Mouse (Mus musculus): ENCODE results near the gene Ech1. TPM values are rescaled to one million over a fixed set of nuclear protein-coding genes. Genes with fewer than 3 reads are reported as not detected.

Gene Ech1
- polyA plus RNA-seq, 1 experiment from 2014 or later = 426 TPM

DNA sequence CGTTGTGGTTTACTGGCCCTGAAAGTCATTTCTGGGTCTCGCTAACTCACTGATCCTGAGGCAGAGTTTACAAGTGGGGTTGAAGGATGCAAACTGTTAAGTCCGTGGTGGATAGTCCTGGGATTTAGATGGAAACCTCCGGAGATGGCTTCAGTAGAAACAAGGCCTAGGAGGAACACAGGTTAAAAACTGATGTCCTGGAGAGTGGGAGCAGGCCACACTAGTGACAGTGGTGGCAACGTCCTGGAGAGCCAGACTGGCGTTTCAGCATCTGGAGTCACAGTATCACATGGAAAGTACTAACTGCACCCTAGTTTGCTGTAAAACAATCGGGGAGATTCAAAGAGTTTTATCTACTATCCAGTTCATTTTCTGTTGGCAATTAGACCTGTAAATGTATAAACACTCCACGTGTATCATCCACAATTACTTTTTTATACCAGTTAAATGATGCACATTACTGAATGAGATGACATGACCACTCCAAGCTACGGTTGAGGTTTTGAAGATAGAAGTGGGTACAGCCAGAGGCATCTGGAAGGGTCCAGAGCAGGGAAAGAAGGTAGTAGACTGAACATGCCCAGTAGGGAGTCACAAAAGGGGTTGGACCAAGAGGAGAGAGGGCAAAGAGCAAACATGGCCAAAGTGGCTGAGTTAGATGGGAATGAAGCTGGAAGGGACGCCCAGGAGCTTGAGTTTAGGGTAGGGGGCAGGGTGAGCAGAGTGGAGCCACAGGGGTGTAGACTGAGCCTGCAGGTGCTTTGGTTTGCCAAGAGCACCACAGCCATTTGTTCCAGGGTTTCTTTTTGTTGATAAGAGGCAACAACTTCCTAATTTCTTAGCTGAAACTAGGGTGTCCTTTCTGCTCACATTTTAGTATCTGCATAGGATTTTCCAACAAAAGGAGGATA, 1.8 kb upstream of the Ech1 start:
- Histone ChIP-seq H3K9me3 (ENCODE audit: control insufficient read depth, low read length) (no peaks in the 10 kb centered on the region), H3K4me3 (ENCODE audit: low read depth, low read length) (no peak overlapping the region), H3K4me1 (replicated peaks; ENCODE audit: control insufficient read depth, insufficient read depth) (no peaks in the 10 kb centered on the region), H3K36me3 (ENCODE audit: control insufficient read depth, insufficient read depth, low read length) (peaks cover 34% of the 10 kb centered on the region), H3K9ac (ENCODE audit: low read length) (no peak overlapping the region), H3K27me3 (ENCODE audit: control insufficient read depth, insufficient read depth, low read length) (no peaks in the 10 kb centered on the region), H3K4me2 (replicated peaks; ENCODE audit: low read depth) (no peak overlapping the region), H3K27ac (replicated peaks) (peak overlapping the region; percentile 96)
- DNase-seq (ENCODE audit: low spot score) (peak; percentile 25), ATAC-seq (ENCODE audit: low FRiP score, low TSS enrichment) (no peak)
- 48% methylated on average over 10 of the region's 10 CpGs for WGBS
- no peak for TF ChIP-seq EP300 (optimal IDR thresholded peaks at IDR 0.05)
- TF ChIP-seq CTCF (IDR thresholded peaks at IDR 0.05; ENCODE audit: low read depth) = no peak

DNA sequence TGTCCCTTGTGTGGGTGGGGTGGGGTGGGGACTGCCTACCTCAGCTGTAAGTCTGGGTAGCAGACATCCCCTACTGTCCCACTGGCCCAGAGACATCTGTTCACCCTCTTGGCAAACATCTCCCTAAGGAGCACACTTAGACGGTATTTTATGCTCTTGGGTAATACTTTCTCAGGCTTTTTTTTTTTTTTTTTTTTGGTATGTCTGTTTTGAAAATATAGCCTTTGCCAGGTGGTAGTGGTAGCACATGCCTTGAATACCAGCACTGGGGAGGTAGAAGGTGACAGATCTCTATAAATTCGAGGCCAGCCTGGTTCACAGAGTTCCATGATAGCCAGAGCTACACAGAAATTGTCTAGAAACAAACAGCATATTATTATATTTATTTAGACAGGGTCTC, 1.1 kb upstream of the Ech1 start:
- H3K9me3 ChIP-seq (ENCODE audit: control insufficient read depth, low read length) = no peaks in the 10 kb centered on the region
- no peak overlapping the region for H3K4me3 ChIP-seq (ENCODE audit: low read depth, low read length)
- H3K36me3 ChIP-seq (ENCODE audit: control insufficient read depth, insufficient read depth, low read length) = peaks cover 30% of the 10 kb centered on the region
- no peak for TF ChIP-seq EP300 (optimal IDR thresholded peaks at IDR 0.05)
- no peak for TF ChIP-seq CTCF (IDR thresholded peaks at IDR 0.05; ENCODE audit: low read depth)
- DNase-seq (ENCODE audit: low spot score) = no peak
- WGBS = 36% methylated on average over 2 of the region's 2 CpGs
- ATAC-seq (ENCODE audit: low FRiP score, low TSS enrichment) = no peak
- peak overlapping the region; percentile 96 for H3K27ac ChIP-seq (replicated peaks)
- no peaks in the 10 kb centered on the region for H3K4me1 ChIP-seq (replicated peaks; ENCODE audit: control insufficient read depth, insufficient read depth)
- H3K9ac ChIP-seq (ENCODE audit: low read length) = no peak overlapping the region
- no peaks in the 10 kb centered on the region for H3K27me3 ChIP-seq (ENCODE audit: control insufficient read depth, insufficient read depth, low read length)
- no peak overlapping the region for H3K4me2 ChIP-seq (replicated peaks; ENCODE audit: low read depth)

DNA sequence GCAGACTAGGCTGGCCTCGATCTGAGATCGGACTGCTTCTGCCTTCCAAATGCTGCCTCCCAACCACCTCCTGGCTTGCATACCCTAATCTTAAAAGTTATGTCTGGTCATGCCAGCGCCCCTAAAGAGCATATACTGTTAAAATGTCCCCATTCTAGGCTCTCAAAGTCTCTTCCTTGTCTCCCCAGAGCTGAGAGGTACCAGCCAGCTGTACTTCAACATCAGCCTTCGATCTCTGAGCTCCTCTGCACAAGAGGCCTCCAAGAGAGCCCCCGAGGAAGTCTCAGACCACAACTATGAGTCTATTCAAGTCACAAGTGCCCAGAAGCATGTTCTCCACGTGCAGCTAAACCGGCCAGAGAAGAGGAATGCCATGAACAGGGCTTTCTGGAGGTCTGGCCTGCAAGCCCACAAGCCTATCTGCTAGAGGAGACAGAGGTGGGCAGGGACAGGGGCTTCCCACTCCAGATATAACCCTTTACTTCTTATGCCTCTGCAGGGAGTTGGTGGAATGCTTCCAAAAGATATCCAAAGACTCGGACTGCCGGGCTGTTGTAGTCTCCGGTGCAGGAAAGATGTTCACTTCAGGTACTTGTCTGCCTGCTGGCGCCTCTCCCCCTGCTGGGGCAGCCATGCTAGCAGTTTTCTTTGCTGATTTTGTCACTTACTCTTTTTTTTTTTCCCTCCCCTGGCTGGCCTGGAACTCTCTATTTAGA, 827 bp downstream of the Ech1 start:
- H3K4me2 ChIP-seq (replicated peaks; ENCODE audit: low read depth) = peak overlapping the region; percentile 54
- H3K4me3 ChIP-seq (ENCODE audit: low read depth, low read length) = peak overlapping the region; percentile 50
- H3K27ac ChIP-seq (replicated peaks) = peak overlapping the region; percentile 96
- no peaks in the 10 kb centered on the region for H3K27me3 ChIP-seq (ENCODE audit: control insufficient read depth, insufficient read depth, low read length)
- no peaks in the 10 kb centered on the region for H3K9me3 ChIP-seq (ENCODE audit: control insufficient read depth, low read length)
- H3K4me1 ChIP-seq (replicated peaks; ENCODE audit: control insufficient read depth, insufficient read depth) = no peaks in the 10 kb centered on the region
- ATAC-seq (ENCODE audit: low FRiP score, low TSS enrichment) (no peak), DNase-seq (ENCODE audit: low spot score) (peak; percentile 38)
- peaks cover 23% of the 10 kb centered on the region for H3K36me3 ChIP-seq (ENCODE audit: control insufficient read depth, insufficient read depth, low read length)
- peak overlapping the region; percentile 76 for H3K9ac ChIP-seq (ENCODE audit: low read length)
- TF ChIP-seq CTCF (IDR thresholded peaks at IDR 0.05; ENCODE audit: low read depth) (peak; percentile 39), EP300 (optimal IDR thresholded peaks at IDR 0.05) (no peak)
- WGBS = 30% methylated on average over 11 of the region's 11 CpGs

GRCm38 (mm10) chr7:28826402-28826772, 1.4 kb downstream of the Ech1 start:
- WGBS = 84% methylated on average over 7 of the region's 7 CpGs
- H3K27me3 ChIP-seq (ENCODE audit: control insufficient read depth, insufficient read depth, low read length) = no peaks in the 10 kb centered on the region
- no peaks in the 10 kb centered on the region for H3K4me1 ChIP-seq (replicated peaks; ENCODE audit: control insufficient read depth, insufficient read depth)
- no peaks in the 10 kb centered on the region for H3K9me3 ChIP-seq (ENCODE audit: control insufficient read depth, low read length)
- H3K9ac ChIP-seq (ENCODE audit: low read length) = no peak overlapping the region
- TF ChIP-seq EP300 (optimal IDR thresholded peaks at IDR 0.05) (no peak), CTCF (IDR thresholded peaks at IDR 0.05; ENCODE audit: low read depth) (no peak)
- H3K27ac ChIP-seq (replicated peaks) = peak overlapping the region; percentile 96
- peaks cover 22% of the 10 kb centered on the region for H3K36me3 ChIP-seq (ENCODE audit: control insufficient read depth, insufficient read depth, low read length)
- H3K4me3 ChIP-seq (ENCODE audit: low read depth, low read length) = peak overlapping the region; percentile 50; the same call in 1 of the 2 replicates
- ATAC-seq (ENCODE audit: low FRiP score, low TSS enrichment) (no peak), DNase-seq (ENCODE audit: low spot score) (peak; percentile 14)
- H3K4me2 ChIP-seq (replicated peaks; ENCODE audit: low read depth) = peak overlapping the region; percentile 54

DNA sequence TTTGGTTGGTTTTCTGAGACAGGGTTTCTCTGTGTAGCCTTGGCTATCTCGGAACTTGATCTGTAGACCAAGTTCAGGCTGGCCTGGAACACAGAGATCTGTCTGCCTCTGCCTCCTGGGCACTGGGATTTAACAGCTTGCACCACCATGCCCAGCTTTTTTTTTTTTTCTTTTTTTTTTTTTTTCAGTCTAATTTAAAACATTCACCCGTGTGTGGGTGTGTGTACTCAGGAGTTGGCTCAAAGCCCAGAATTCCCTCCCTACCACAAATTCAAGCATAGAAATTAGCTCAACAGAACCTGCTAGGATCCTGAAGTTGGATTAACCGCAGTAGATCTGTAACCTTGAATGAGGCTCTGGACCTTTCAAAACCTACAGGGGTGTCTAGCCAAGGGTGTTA, 2.3 kb downstream of the Ech1 start:
- H3K27ac ChIP-seq (replicated peaks) = no peak overlapping the region; the same call in 1 of the 2 replicates
- no peak for TF ChIP-seq CTCF (IDR thresholded peaks at IDR 0.05; ENCODE audit: low read depth)
- TF ChIP-seq EP300 (optimal IDR thresholded peaks at IDR 0.05) = no peak

More for the DNA sequence above, 2.3 kb downstream of the Ech1 start:
- Histone ChIP-seq H3K9me3 (ENCODE audit: control insufficient read depth, low read length) (no peaks in the 10 kb centered on the region), H3K27me3 (ENCODE audit: control insufficient read depth, insufficient read depth, low read length) (no peaks in the 10 kb centered on the region), H3K4me1 (replicated peaks; ENCODE audit: control insufficient read depth, insufficient read depth) (no peaks in the 10 kb centered on the region), H3K36me3 (ENCODE audit: control insufficient read depth, insufficient read depth, low read length) (peaks cover 18% of the 10 kb centered on the region; the same call in 1 of the 2 replicates), H3K9ac (ENCODE audit: low read length) (no peak overlapping the region), H3K4me2 (replicated peaks; ENCODE audit: low read depth) (no peak overlapping the region; the same call in 1 of the 2 replicates), H3K4me3 (ENCODE audit: low read depth, low read length) (no peak overlapping the region)
- ATAC-seq (ENCODE audit: low FRiP score, low TSS enrichment) (no peak), DNase-seq (ENCODE audit: low spot score) (peak; percentile 47)
- 35% methylated on average over 3 of the region's 3 CpGs for WGBS
